Mouse (Mus musculus) heart, embryonic 15.5 days (tissue): ENCODE measurements around the gene Zcchc14. TPM values are rescaled to one million over a fixed set of nuclear protein-coding genes. Genes with fewer than 3 reads are reported as not detected.

ENCODE experiments used
- ATAC-seq: fragments of 200-750 bp; cut with Nextera tagmentation; replicated peaks from 2 replicates; pipeline ENCODE4 v1.8.0; 2017; ENCODE audit warnings: low read depth, moderate TSS enrichment; ENCODE audit not compliant: insufficient number of reproducible peaks, insufficient read depth, low FRiP score
- H3K27ac ChIP-seq: fragments of 300-500 bp; sonication (generic); 2 replicates; pipeline ENCODE4 v1.5.1; 2015; ENCODE audit warnings: mild to moderate bottlenecking, inconsistent platforms
- H3K27me3 ChIP-seq: fragments of 300-500 bp; sonication (generic); 2 replicates; pipeline ENCODE4 v1.6.1; 2015; ENCODE audit warnings: inconsistent platforms
- H3K36me3 ChIP-seq: fragments of 300-500 bp; sonication (generic); 2 replicates; pipeline ENCODE4 v1.6.1; 2015; ENCODE audit warnings: mild to moderate bottlenecking, inconsistent platforms
- H3K4me1 ChIP-seq: fragments of 300-500 bp; sonication (generic); replicated peaks from 2 replicates; pipeline ENCODE4 v1.6.1; 2015; ENCODE audit warnings: inconsistent platforms
- H3K4me2 ChIP-seq: fragments of 300-500 bp; sonication (generic); 2 replicates; pipeline ENCODE4 v1.6.1; 2015; ENCODE audit warnings: inconsistent platforms, mild to moderate bottlenecking, moderate library complexity
- H3K4me3 ChIP-seq: fragments of 300-500 bp; sonication (generic); 2 replicates; pipeline ENCODE4 v1.5.1; 2015; ENCODE audit warnings: mild to moderate bottlenecking, inconsistent platforms
- H3K9ac ChIP-seq: fragments of 300-500 bp; sonication (generic); 2 replicates; pipeline ENCODE4 v1.6.1; 2015; ENCODE audit warnings: mild to moderate bottlenecking, inconsistent platforms
- H3K9me3 ChIP-seq: fragments of 300-500 bp; sonication (generic); replicated peaks from 2 replicates; pipeline ENCODE4 v1.6.1; 2016; ENCODE audit warnings: inconsistent platforms
- WGBS: fragments of 180-500 bp; shearing (Covaris S2); methylation state at CpG from one replicate; pipeline ENCODE4 v1.1.7; 2015; ENCODE audit warnings: mixed read lengths; 5-methylcytosine and 5-hydroxymethylcytosine counted together
- polyA plus RNA-seq: library from polyadenylated mRNA; unstranded; fragments of >200 nt; fragmentation: Nextera tagmentation; extraction: Ambion mirVana; gene quantifications from 2 replicates; pipeline ENCODE4 v1.2.1, GENCODE M21; 2015

Gene Zcchc14
- polyA plus RNA-seq, 1 experiment from 2014 or later: 7.8 TPM

GRCm38 (mm10) chr8:121649423-121649822 is 3.3 kb downstream of the Zcchc14 start:
- Histone ChIP-seq H3K4me2 (peak overlapping the region; percentile 98), H3K27me3 (no peaks in the 10 kb centered on the region), H3K4me1 (peaks cover 66% of the 10 kb centered on the region), H3K9ac (0 out of 2 replicates have a peak overlapping the region, but pooled peaks have one; percentile 73), H3K4me3 (peak overlapping the region; percentile 82), H3K36me3 (no peaks in the 10 kb centered on the region), H3K9me3 (no peaks in the 10 kb centered on the region), H3K27ac (no peak overlapping the region)
- no peak for ATAC-seq
- 76% methylated on average over 5 of the region's 5 CpGs for WGBS

GRCm38 (mm10) chr8:121648451-121648850 is 4.2 kb downstream of the Zcchc14 start:
- Histone ChIP-seq H3K27ac (no peak overlapping the region), H3K27me3 (no peaks in the 10 kb centered on the region), H3K9me3 (no peaks in the 10 kb centered on the region), H3K4me3 (no peak overlapping the region), H3K4me1 (peaks cover 66% of the 10 kb centered on the region), H3K36me3 (no peaks in the 10 kb centered on the region), H3K9ac (no peak overlapping the region), H3K4me2 (0 out of 2 replicates have a peak overlapping the region, but pooled peaks have one; percentile 1)
- ATAC-seq: no peak
- WGBS: 57% methylated on average over 16 of the region's 16 CpGs

GRCm38 (mm10) chr8:121647511-121648215 is 5.0 kb downstream of the Zcchc14 start:
- Histone ChIP-seq H3K4me2 (no peak overlapping the region), H3K4me3 (no peak overlapping the region), H3K9ac (no peak overlapping the region), H3K27me3 (no peaks in the 10 kb centered on the region), H3K9me3 (no peaks in the 10 kb centered on the region), H3K36me3 (no peaks in the 10 kb centered on the region), H3K27ac (no peak overlapping the region), H3K4me1 (peaks cover 72% of the 10 kb centered on the region)
- 76% methylated on average over 12 of the region's 12 CpGs for WGBS
- no peak for ATAC-seq

DNA sequence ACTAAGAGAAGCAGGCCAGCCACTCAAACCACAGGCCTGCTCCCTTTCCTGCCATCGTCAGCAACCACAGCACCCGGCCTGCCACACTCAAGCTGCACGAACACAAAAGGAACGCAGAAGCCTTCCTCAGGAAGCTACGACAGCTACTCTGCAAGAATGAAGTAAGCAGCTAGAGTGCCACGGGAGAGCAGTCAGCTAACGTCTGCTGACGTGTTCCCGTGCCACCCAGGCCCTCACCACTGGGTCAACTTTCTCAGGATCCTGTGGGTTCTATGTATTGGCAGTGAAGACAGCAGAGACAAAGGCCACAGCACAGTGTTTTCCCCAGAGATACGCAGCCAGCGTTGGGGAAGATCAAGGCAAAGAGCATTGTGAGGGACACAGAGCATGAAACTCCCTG is 9.3 kb downstream of the Zcchc14 start:
- peaks cover 58% of the 10 kb centered on the region for H3K4me1 ChIP-seq
- no peaks in the 10 kb centered on the region for H3K27me3 ChIP-seq
- 43% methylated on average over 11 of the region's 11 CpGs for WGBS
- peak overlapping the region; percentile 46 for H3K27ac ChIP-seq
- H3K4me2 ChIP-seq: no peak overlapping the region
- no peak for ATAC-seq
- no peak overlapping the region for H3K4me3 ChIP-seq
- H3K9me3 ChIP-seq: no peaks in the 10 kb centered on the region
- no peaks in the 10 kb centered on the region for H3K36me3 ChIP-seq
- H3K9ac ChIP-seq: no peak overlapping the region

DNA sequence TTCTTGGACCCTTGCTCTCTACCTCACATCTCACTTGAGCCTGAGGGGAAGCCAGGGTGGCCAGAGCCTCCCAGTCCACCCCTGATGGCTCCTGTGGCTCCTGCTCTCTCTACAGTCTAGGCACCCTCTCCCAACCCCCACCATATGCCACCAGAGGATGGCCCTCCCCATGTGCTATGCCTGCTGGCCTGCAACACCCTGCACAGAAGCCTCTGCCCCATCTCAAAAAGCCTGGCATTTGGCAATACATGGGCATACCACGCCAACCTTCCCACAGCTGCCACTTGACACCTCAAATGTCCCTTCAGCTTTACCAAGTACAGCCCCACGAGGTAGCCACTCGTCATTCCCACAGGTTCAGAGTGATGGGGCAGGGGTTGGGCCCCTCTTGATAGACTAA is 9.9 kb downstream of the Zcchc14 start:
- 70% methylated on average over 3 of the region's 3 CpGs for WGBS
- H3K9me3 ChIP-seq: no peaks in the 10 kb centered on the region
- ATAC-seq: no peak

GRCm38 (mm10) chr8:121636180-121636579 is 16.5 kb downstream of the Zcchc14 start:
- peaks cover 52% of the 10 kb centered on the region for H3K4me1 ChIP-seq
- H3K27ac ChIP-seq: peak overlapping the region; percentile 48
- no peak overlapping the region for H3K4me2 ChIP-seq
- H3K4me3 ChIP-seq: no peak overlapping the region
- 73% methylated on average over 8 of the region's 8 CpGs for WGBS
- H3K9me3 ChIP-seq: no peaks in the 10 kb centered on the region
- no peak for ATAC-seq
- no peaks in the 10 kb centered on the region for H3K27me3 ChIP-seq
- H3K9ac ChIP-seq: no peak overlapping the region
- no peaks in the 10 kb centered on the region for H3K36me3 ChIP-seq

More for the DNA sequence above, 9.9 kb downstream of the Zcchc14 start:
- Histone ChIP-seq H3K36me3 (no peaks in the 10 kb centered on the region), H3K4me1 (peaks cover 55% of the 10 kb centered on the region), H3K9ac (no peak overlapping the region), H3K27me3 (no peaks in the 10 kb centered on the region), H3K27ac (no peak overlapping the region), H3K4me3 (no peak overlapping the region), H3K4me2 (no peak overlapping the region)

GRCm38 (mm10) chr8:121635534-121635933 is 17.2 kb downstream of the Zcchc14 start:
- peak overlapping the region; percentile 48 for H3K27ac ChIP-seq
- H3K9ac ChIP-seq: no peak overlapping the region
- no peaks in the 10 kb centered on the region for H3K27me3 ChIP-seq
- H3K4me3 ChIP-seq: no peak overlapping the region
- 0 out of 2 replicates have a peak, but pooled peaks have one; percentile 19 for ATAC-seq
- H3K36me3 ChIP-seq: no peaks in the 10 kb centered on the region
- peaks cover 51% of the 10 kb centered on the region for H3K4me1 ChIP-seq
- no peak overlapping the region for H3K4me2 ChIP-seq
- WGBS: 44% methylated on average over 6 of the region's 6 CpGs
- H3K9me3 ChIP-seq: no peaks in the 10 kb centered on the region

GRCm38 (mm10) chr8:121632401-121632800 is 20.3 kb downstream of the Zcchc14 start:
- H3K4me3 ChIP-seq: no peak overlapping the region
- no peak overlapping the region for H3K4me2 ChIP-seq
- peak overlapping the region; percentile 57 for H3K27ac ChIP-seq
- H3K36me3 ChIP-seq: peaks cover 9% of the 10 kb centered on the region
- WGBS: 50% methylated on average over 5 of the region's 5 CpGs
- no peaks in the 10 kb centered on the region for H3K27me3 ChIP-seq
- peaks cover 51% of the 10 kb centered on the region for H3K4me1 ChIP-seq
- H3K9me3 ChIP-seq: no peaks in the 10 kb centered on the region
- 0 out of 2 replicates have a peak overlapping the region, but pooled peaks have one; percentile 17 for H3K9ac ChIP-seq
- no peak for ATAC-seq

DNA sequence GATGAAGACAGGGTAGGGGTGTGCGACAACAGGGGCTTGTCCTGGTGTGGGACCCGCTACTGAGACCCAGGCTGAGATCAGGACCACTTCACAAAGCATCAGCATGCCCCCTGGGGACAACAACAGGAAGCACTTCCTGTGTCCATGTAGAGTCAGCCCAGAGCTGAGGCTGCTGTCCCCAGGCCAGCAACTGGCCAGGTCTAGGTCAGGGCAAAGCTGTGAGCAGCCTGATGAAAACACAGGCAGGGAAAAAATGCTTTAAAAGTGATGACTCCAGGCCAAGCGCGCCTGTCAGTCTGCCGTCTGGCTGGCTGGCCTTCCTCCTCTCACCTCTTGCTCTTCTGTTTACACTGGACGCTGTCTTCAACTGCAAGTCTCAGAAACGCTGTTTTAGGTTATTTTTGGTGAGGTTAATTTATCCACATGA is 21.0 kb downstream of the Zcchc14 start:
- Histone ChIP-seq H3K36me3 (peaks cover 11% of the 10 kb centered on the region), H3K9me3 (no peaks in the 10 kb centered on the region), H3K27ac (peak overlapping the region; percentile 57), H3K27me3 (no peaks in the 10 kb centered on the region), H3K9ac (0 out of 2 replicates have a peak overlapping the region, but pooled peaks have one; percentile 17), H3K4me2 (no peak overlapping the region), H3K4me3 (no peak overlapping the region), H3K4me1 (peaks cover 52% of the 10 kb centered on the region)
- peak; percentile 68 for ATAC-seq
- WGBS: 44% methylated on average over 7 of the region's 7 CpGs

GRCm38 (mm10) chr8:121628681-121629080 is 24.0 kb downstream of the Zcchc14 start:
- Histone ChIP-seq H3K4me2 (no peak overlapping the region), H3K9me3 (no peaks in the 10 kb centered on the region), H3K36me3 (peaks cover 11% of the 10 kb centered on the region), H3K4me3 (no peak overlapping the region), H3K27me3 (no peaks in the 10 kb centered on the region), H3K9ac (no peak overlapping the region), H3K4me1 (peaks cover 56% of the 10 kb centered on the region), H3K27ac (no peak overlapping the region)
- ATAC-seq: no peak
- WGBS: 48% methylated on average over 4 of the region's 4 CpGs

DNA sequence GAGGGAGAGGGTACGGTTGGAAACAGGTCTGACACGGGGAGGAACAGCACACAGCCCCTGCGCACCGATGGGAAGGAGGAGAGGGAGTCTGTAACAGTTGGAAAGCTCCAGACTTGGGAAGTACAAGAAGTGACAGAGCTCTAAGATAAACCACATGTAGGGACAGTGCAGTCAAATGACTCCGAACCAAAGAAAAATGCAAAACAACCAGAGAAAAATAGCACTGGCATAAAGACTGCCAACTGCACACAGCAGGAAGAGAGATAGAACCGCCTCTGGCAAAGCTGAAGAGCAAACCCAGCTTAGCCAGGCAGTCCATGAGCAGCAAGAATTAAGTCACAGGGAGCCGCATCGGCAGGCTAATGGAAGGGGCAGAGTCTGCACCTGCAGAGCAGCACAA is 29.7 kb downstream of the Zcchc14 start:
- Histone ChIP-seq H3K9me3 (no peaks in the 10 kb centered on the region), H3K4me3 (no peak overlapping the region), H3K36me3 (peaks cover 7% of the 10 kb centered on the region), H3K9ac (no peak overlapping the region), H3K4me1 (peaks cover 65% of the 10 kb centered on the region), H3K27ac (no peak overlapping the region), H3K27me3 (no peaks in the 10 kb centered on the region), H3K4me2 (no peak overlapping the region)
- ATAC-seq: no peak
- WGBS: 79% methylated on average over 8 of the region's 8 CpGs

- Histone ChIP-seq H3K9ac (no peak overlapping the region), H3K4me2 (no peak overlapping the region), H3K27ac (no peak overlapping the region), H3K27me3 (no peaks in the 10 kb centered on the region), H3K4me3 (no peak overlapping the region), H3K4me1 (peaks cover 63% of the 10 kb centered on the region), H3K9me3 (no peaks in the 10 kb centered on the region), H3K36me3 (no peaks in the 10 kb centered on the region)
- 50% methylated on average over 1 of the region's 1 CpGs for WGBS
- no peak for ATAC-seq
Observed at GRCm38 (mm10) chr8:121621879-121622278, 30.8 kb downstream of the Zcchc14 start.
